Mouse (Mus musculus): ENCODE measurements at regions not wholly inside any gene's neighbourhood (a gene's known extent, or its start where the extent isn't known, plus 50 kb on each side); places are given as distances from the start of the nearest gene placed in this dataset.
A peak's percentile ranks its signal among the peaks of the same experiment; 100 is the strongest.

- Histone ChIP-seq H3K27me3 (ENCODE audit: control insufficient read depth, insufficient read depth, low read length) (no peaks in the 10 kb centered on the region), H3K4me1 (ENCODE audit: control insufficient read depth, insufficient read depth, low read length) (no peaks in the 10 kb centered on the region), H3K79me2 (ENCODE audit: control insufficient read depth, insufficient read depth, low read length) (no peaks in the 10 kb centered on the region), H3K9ac (ENCODE audit: low read depth, low read length) (no peak overlapping the region), H3K27ac (replicated peaks; ENCODE audit: insufficient read depth, low read depth, low read length) (no peak overlapping the region), H3K36me3 (ENCODE audit: control insufficient read depth, insufficient read depth, low read length) (no peaks in the 10 kb centered on the region), H3K4me3 (ENCODE audit: insufficient read depth, low read depth, low read length) (no peak overlapping the region)
- TF ChIP-seq CTCF (IDR thresholded peaks at IDR 0.05; ENCODE audit: low read depth, low read length) (no peak), POLR2A (IDR thresholded peaks at IDR 0.05; ENCODE audit: extremely low read depth, insufficient read depth, low read length) (no peak)
- WGBS = 45% methylated on average over 2 of the region's 2 CpGs
- peak; percentile 45 for DNase-seq (ENCODE audit: extremely low read depth, low read depth, low spot score)
Measured at GRCm38 (mm10) chr10:97397896-97398295, 81.5 kb upstream of the Dcn start.

DNA sequence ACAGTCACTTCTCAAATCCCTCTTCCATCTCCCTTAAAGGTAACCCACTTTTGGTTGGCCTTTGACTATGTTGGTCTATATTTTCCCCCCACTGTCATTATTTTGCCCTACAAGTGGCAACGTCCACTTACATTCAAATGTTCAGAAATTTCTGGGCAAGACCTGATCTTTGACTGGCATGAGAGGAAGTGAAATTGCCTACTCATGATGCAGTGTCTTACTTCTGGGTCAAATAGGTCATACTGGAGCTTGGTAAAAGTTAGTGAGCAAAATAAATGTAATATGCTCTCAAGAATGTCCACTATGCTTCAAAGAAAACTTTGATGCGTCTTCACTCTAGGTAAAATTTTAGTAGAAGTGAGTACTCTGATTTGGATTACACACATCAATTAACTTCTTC lies 76.9 kb upstream of the Dcn start:
- Histone ChIP-seq H3K27ac (replicated peaks; ENCODE audit: insufficient read depth, low read depth, low read length) (no peak overlapping the region), H3K4me3 (ENCODE audit: insufficient read depth, low read depth, low read length) (no peak overlapping the region), H3K4me1 (ENCODE audit: control insufficient read depth, insufficient read depth, low read length) (no peaks in the 10 kb centered on the region), H3K9ac (ENCODE audit: low read depth, low read length) (no peak overlapping the region), H3K79me2 (ENCODE audit: control insufficient read depth, insufficient read depth, low read length) (no peaks in the 10 kb centered on the region), H3K36me3 (ENCODE audit: control insufficient read depth, insufficient read depth, low read length) (no peaks in the 10 kb centered on the region), H3K27me3 (ENCODE audit: control insufficient read depth, insufficient read depth, low read length) (no peaks in the 10 kb centered on the region)
- DNase-seq (ENCODE audit: extremely low read depth, low read depth, low spot score) = no peak
- 69% methylated on average over 2 of the region's 2 CpGs for WGBS
- TF ChIP-seq CTCF (IDR thresholded peaks at IDR 0.05; ENCODE audit: low read depth, low read length) (no peak), POLR2A (IDR thresholded peaks at IDR 0.05; ENCODE audit: extremely low read depth, insufficient read depth, low read length) (no peak)

- Histone ChIP-seq H3K27me3 (ENCODE audit: control insufficient read depth, insufficient read depth, low read length) (no peaks in the 10 kb centered on the region), H3K9ac (ENCODE audit: low read depth, low read length) (no peak overlapping the region), H3K27ac (replicated peaks; ENCODE audit: insufficient read depth, low read depth, low read length) (no peak overlapping the region), H3K79me2 (ENCODE audit: control insufficient read depth, insufficient read depth, low read length) (no peaks in the 10 kb centered on the region), H3K4me3 (ENCODE audit: insufficient read depth, low read depth, low read length) (no peak overlapping the region), H3K36me3 (ENCODE audit: control insufficient read depth, insufficient read depth, low read length) (no peaks in the 10 kb centered on the region), H3K4me1 (ENCODE audit: control insufficient read depth, insufficient read depth, low read length) (no peaks in the 10 kb centered on the region)
- no peak for DNase-seq (ENCODE audit: extremely low read depth, low read depth, low spot score)
- 57% methylated on average over 2 of the region's 2 CpGs for WGBS
- TF ChIP-seq CTCF (IDR thresholded peaks at IDR 0.05; ENCODE audit: low read depth, low read length) = no peak
- no peak for TF ChIP-seq POLR2A (IDR thresholded peaks at IDR 0.05; ENCODE audit: extremely low read depth, insufficient read depth, low read length)
Measured at GRCm38 (mm10) chr10:97404076-97404787, 75.2 kb upstream of the Dcn start.

DNA sequence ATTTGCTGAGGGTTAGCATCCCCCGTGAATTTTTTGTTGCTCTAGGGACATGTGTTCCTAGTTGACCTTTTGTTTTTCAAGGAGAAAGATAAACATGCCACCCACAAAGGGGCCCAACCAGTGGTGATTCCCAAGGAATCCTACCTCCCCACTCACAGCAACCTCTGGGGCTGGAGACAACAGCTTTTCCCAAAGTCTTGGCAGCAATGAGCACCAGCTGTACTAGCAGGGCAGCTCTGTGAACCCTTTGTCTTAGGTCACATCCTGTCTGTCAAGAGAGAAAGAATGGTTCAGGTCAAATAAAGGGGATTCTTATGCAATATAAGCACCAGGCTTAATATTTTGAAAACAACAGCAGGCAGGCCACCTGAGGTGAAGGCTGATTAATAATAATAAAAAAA lies 70.2 kb upstream of the Dcn start:
- Histone ChIP-seq H3K4me3 (ENCODE audit: insufficient read depth, low read depth, low read length) (no peak overlapping the region), H3K9ac (ENCODE audit: low read depth, low read length) (no peak overlapping the region), H3K27ac (replicated peaks; ENCODE audit: insufficient read depth, low read depth, low read length) (no peak overlapping the region), H3K27me3 (ENCODE audit: control insufficient read depth, insufficient read depth, low read length) (no peaks in the 10 kb centered on the region), H3K79me2 (ENCODE audit: control insufficient read depth, insufficient read depth, low read length) (no peaks in the 10 kb centered on the region), H3K4me1 (ENCODE audit: control insufficient read depth, insufficient read depth, low read length) (no peaks in the 10 kb centered on the region), H3K36me3 (ENCODE audit: control insufficient read depth, insufficient read depth, low read length) (no peaks in the 10 kb centered on the region)
- WGBS = 28% methylated on average over 1 of the region's 1 CpGs
- TF ChIP-seq POLR2A (IDR thresholded peaks at IDR 0.05; ENCODE audit: extremely low read depth, insufficient read depth, low read length) = no peak
- no peak for TF ChIP-seq CTCF (IDR thresholded peaks at IDR 0.05; ENCODE audit: low read depth, low read length)
- DNase-seq (ENCODE audit: extremely low read depth, low read depth, low spot score) = no peak

- H3K79me2 ChIP-seq (ENCODE audit: control insufficient read depth, insufficient read depth, low read length) = no peaks in the 10 kb centered on the region
- 79% methylated on average over 1 of the region's 1 CpGs for WGBS
Measured at GRCm38 (mm10) chr10:97409909-97410308, 69.5 kb upstream of the Dcn start.

GRCm38 (mm10) chr10:97422579-97422978 lies 56.8 kb upstream of the Dcn start:
- no peak overlapping the region for H3K27ac ChIP-seq (replicated peaks; ENCODE audit: insufficient read depth, low read depth, low read length)
- no peak for DNase-seq (ENCODE audit: extremely low read depth, low read depth, low spot score)
- no peaks in the 10 kb centered on the region for H3K36me3 ChIP-seq (ENCODE audit: control insufficient read depth, insufficient read depth, low read length)
- H3K4me1 ChIP-seq (ENCODE audit: control insufficient read depth, insufficient read depth, low read length) = no peaks in the 10 kb centered on the region
- 29% methylated on average over 1 of the region's 1 CpGs for WGBS
- TF ChIP-seq CTCF (IDR thresholded peaks at IDR 0.05; ENCODE audit: low read depth, low read length) (no peak), POLR2A (IDR thresholded peaks at IDR 0.05; ENCODE audit: extremely low read depth, insufficient read depth, low read length) (no peak)
- H3K9ac ChIP-seq (ENCODE audit: low read depth, low read length) = no peak overlapping the region
- no peaks in the 10 kb centered on the region for H3K27me3 ChIP-seq (ENCODE audit: control insufficient read depth, insufficient read depth, low read length)
- no peaks in the 10 kb centered on the region for H3K79me2 ChIP-seq (ENCODE audit: control insufficient read depth, insufficient read depth, low read length)
- no peak overlapping the region for H3K4me3 ChIP-seq (ENCODE audit: insufficient read depth, low read depth, low read length)

More at GRCm38 (mm10) chr10:97409909-97410308, 69.5 kb upstream of the Dcn start:
- H3K9ac ChIP-seq (ENCODE audit: low read depth, low read length) = no peak overlapping the region
- H3K27ac ChIP-seq (replicated peaks; ENCODE audit: insufficient read depth, low read depth, low read length) = no peak overlapping the region
- no peak for DNase-seq (ENCODE audit: extremely low read depth, low read depth, low spot score)
- H3K4me3 ChIP-seq (ENCODE audit: insufficient read depth, low read depth, low read length) = no peak overlapping the region
- H3K36me3 ChIP-seq (ENCODE audit: control insufficient read depth, insufficient read depth, low read length) = no peaks in the 10 kb centered on the region
- no peaks in the 10 kb centered on the region for H3K4me1 ChIP-seq (ENCODE audit: control insufficient read depth, insufficient read depth, low read length)
- no peaks in the 10 kb centered on the region for H3K27me3 ChIP-seq (ENCODE audit: control insufficient read depth, insufficient read depth, low read length)
- TF ChIP-seq CTCF (IDR thresholded peaks at IDR 0.05; ENCODE audit: low read depth, low read length) = no peak
- TF ChIP-seq POLR2A (IDR thresholded peaks at IDR 0.05; ENCODE audit: extremely low read depth, insufficient read depth, low read length) = no peak

Data from liver, adult 2 months (tissue).